Mouse (Mus musculus): Measurements from ENCODE around the gene Vil1.

DNA sequence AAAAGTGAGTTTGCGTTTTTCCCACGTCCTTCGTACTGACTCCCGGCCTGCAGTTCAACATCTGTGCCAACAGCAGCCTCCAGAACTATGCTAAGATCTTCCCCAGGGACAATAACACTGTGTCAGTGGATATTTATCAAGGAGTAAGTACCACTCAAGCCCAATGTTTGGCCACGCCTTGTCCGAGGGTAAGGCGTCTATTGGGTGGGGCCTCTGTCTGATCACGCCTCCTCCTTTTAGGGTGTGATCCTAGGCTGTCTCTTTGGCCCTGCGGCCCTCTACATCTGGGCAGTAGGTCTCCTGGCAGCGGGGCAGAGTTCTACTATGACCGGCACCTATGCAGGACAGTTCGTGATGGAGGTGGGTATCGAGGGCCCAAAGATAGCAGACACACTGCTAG lies 25.8 kb upstream of the Vil1 start:
- TF ChIP-seq CHD2 (IDR thresholded peaks at IDR 0.05; ENCODE audit: low read depth, low read length), result no peak
- no peak for TF ChIP-seq ZC3H11A (IDR thresholded peaks at IDR 0.05; ENCODE audit: borderline replicate concordance, low read depth, low read length)

Data from ES-E14 (cell line).